In genomic region chr12:97130276-97130675, GRCm38 (mm10) we compare ENCODE assay signal across 9 mouse cellular contexts.
DNase-seq lines count a peak whose midpoint lies in the region; ATAC-seq and TF ChIP-seq lines count a peak whose summit lies in the region.
"Had no signal": no experiment of that assay in that cellular context is flagged by ENCODE, and none has a peak within 500 bp of the region (broad histone marks: within the 10 kb centered on the region; RNA-seq: fewer than 3 reads in every experiment).

No protein-coding gene starts in this region.

- H3K27me3 ChIP-seq in hindbrain, postnatal 0 days (ENCODE audit: insufficient read depth, low read length): no peaks in the 10 kb centered on the region
- H3K27me3 ChIP-seq in hindbrain, embryonic 12.5 days: no peaks in the 10 kb centered on the region
- no peaks in the 10 kb centered on the region for H3K27me3 ChIP-seq in embryonic facial prominence, embryonic 10.5 days (replicated peaks; ENCODE audit: low read depth, poor library complexity, severe bottlenecking)
- H3K27me3 ChIP-seq: neural tube, embryonic 12.5 days had no signal

- peak; percentile 83 for DNase-seq in hindbrain, postnatal 0 days (ENCODE audit: low spot score)
- peak; percentile 51 for DNase-seq in testis, postnatal 10 days (ENCODE audit: low spot score)
- no peak for DNase-seq in testis, postnatal 14 days (ENCODE audit: low spot score)
- peak; percentile 10 for DNase-seq in embryonic facial prominence, embryonic 10.5 days (ENCODE audit: low spot score)
- DNase-seq in right cerebral cortex, postnatal 10 days (ENCODE audit: low spot score in 2 of 2): peak; percentile 25 to 30
- DNase-seq in urinary bladder, adult 2 months (ENCODE audit: low spot score): no peak
- DNase-seq in adipocyte (ENCODE audit: low spot score): no peak

- H3K9me3 ChIP-seq in hindbrain, postnatal 0 days (ENCODE audit: low read length): no peaks in the 10 kb centered on the region
- no peaks in the 10 kb centered on the region for H3K9me3 ChIP-seq in hindbrain, embryonic 12.5 days (replicated peaks)
- H3K9me3 ChIP-seq in embryonic facial prominence, embryonic 10.5 days: no peaks in the 10 kb centered on the region
- H3K9me3 ChIP-seq: neural tube, embryonic 12.5 days had no signal

- no peak for ATAC-seq in hindbrain, postnatal 0 days
- no peak for ATAC-seq in hindbrain, embryonic 12.5 days (ENCODE audit: low FRiP score)

- no peak overlapping the region for H3K9ac ChIP-seq in hindbrain, postnatal 0 days (replicated peaks; ENCODE audit: low read length)
- no peak overlapping the region for H3K9ac ChIP-seq in hindbrain, embryonic 12.5 days
- H3K9ac ChIP-seq: neural tube, embryonic 12.5 days had no signal

- TF ChIP-seq CTCF in hindbrain, postnatal 0 days (IDR thresholded peaks at IDR 0.05; ENCODE audit: low read depth): peak; percentile 56

- no peak overlapping the region for H3K4me2 ChIP-seq in hindbrain, postnatal 0 days (ENCODE audit: low read depth, low read length)
- H3K4me2 ChIP-seq in hindbrain, embryonic 12.5 days (replicated peaks): no peak overlapping the region
- H3K4me2 ChIP-seq: neural tube, embryonic 12.5 days had no signal

- no peak overlapping the region for H3K27ac ChIP-seq in hindbrain, postnatal 0 days
- no peak overlapping the region for H3K27ac ChIP-seq in hindbrain, embryonic 12.5 days
- no peak overlapping the region for H3K27ac ChIP-seq in embryonic facial prominence, embryonic 10.5 days (replicated peaks)
- H3K27ac ChIP-seq: neural tube, embryonic 12.5 days had no signal

- H3K4me3 ChIP-seq in hindbrain, postnatal 0 days (ENCODE audit: low read length): no peak overlapping the region
- H3K4me3 ChIP-seq in hindbrain, embryonic 12.5 days: no peak overlapping the region
- H3K4me3 ChIP-seq in embryonic facial prominence, embryonic 10.5 days: no peak overlapping the region
- H3K4me3 ChIP-seq: neural tube, embryonic 12.5 days had no signal

- H3K36me3 ChIP-seq in hindbrain, postnatal 0 days (ENCODE audit: insufficient read depth, low read length): no peaks in the 10 kb centered on the region
- H3K36me3 ChIP-seq in hindbrain, embryonic 12.5 days: no peaks in the 10 kb centered on the region
- H3K36me3 ChIP-seq in embryonic facial prominence, embryonic 10.5 days (replicated peaks): no peaks in the 10 kb centered on the region
- H3K36me3 ChIP-seq: neural tube, embryonic 12.5 days had no signal

- H3K4me1 ChIP-seq in hindbrain, postnatal 0 days (ENCODE audit: insufficient read depth, low read length): no peaks in the 10 kb centered on the region
- H3K4me1 ChIP-seq in hindbrain, embryonic 12.5 days: no peaks in the 10 kb centered on the region
- H3K4me1 ChIP-seq in embryonic facial prominence, embryonic 10.5 days: no peaks in the 10 kb centered on the region
- H3K4me1 ChIP-seq: neural tube, embryonic 12.5 days had no signal

Comparison
In these comparisons a context has a peak if more than half of its experiments do, and no peak if none do; other contexts are left out.
1. DNase-seq: peak in hindbrain, postnatal 0 days (single experiment), testis, postnatal 10 days (single experiment), embryonic facial prominence, embryonic 10.5 days (single experiment) and right cerebral cortex, postnatal 10 days (2 of 2); none in testis, postnatal 14 days (single experiment), urinary bladder, adult 2 months (single experiment) and adipocyte (single experiment).